Mouse (Mus musculus) megakaryocyte-erythroid progenitor cell, adult 5-6 weeks (primary cell): ENCODE data around the gene Ajm1. TPM values are rescaled to one million over a fixed set of nuclear protein-coding genes. Genes with fewer than 3 reads are reported as not detected.

Source experiments
- ATAC-seq: replicated peaks from 2 replicates; pipeline ENCODE4 v1.8.0; 2016; ENCODE audit warnings: mild to moderate bottlenecking, inconsistent platforms; ENCODE audit not compliant: severe bottlenecking, poor library complexity, low FRiP score, low TSS enrichment
- total RNA-seq, 2 experiments: library from RNA; stranded (forward) in 1 of 2; stranded (reverse) in 1 of 2; fragments of 200-1000, 215-1000 nt in 1 of 2; fragments of >200 nt in 1 of 2; fragmentation: Nextera tagmentation in 1 of 2; gene quantifications; 2 replicates each; pipeline ENCODE4 v1.2.3; 2014 to 2017

Ajm1 gene
- not detected in 2 replicates for total RNA-seq (2014; fragmentation: Nextera tagmentation)
- total RNA-seq (2017) = 0.09 TPM in 1 of 2 replicates, not detected in the other

- peak; percentile 69 for ATAC-seq
Measured at GRCm38 (mm10) chr2:25581294-25581864, at the start of gene Ajm1. Ajm1 (minus strand) TSS chr2:25581757.

GRCm38 (mm10) chr2:25628738-25629137 is 47.2 kb upstream of the Ajm1 start:
- ATAC-seq = no peak

- no peak for ATAC-seq
Measured at GRCm38 (mm10) chr2:25627811-25628210, 46.3 kb upstream of the Ajm1 start, which contains the start of gene Fcna. Fcna (minus strand) TSS chr2:25628030.

GRCm38 (mm10) chr2:25625986-25626385 is 44.4 kb upstream of the Ajm1 start:
- no peak for ATAC-seq

- ATAC-seq = peak; percentile 90
Measured at GRCm38 (mm10) chr2:25621229-25622200, 40.0 kb upstream of the Ajm1 start, which contains the start of gene Tmem141. Tmem141 (minus strand) TSS chr2:25622005.

- no peak for ATAC-seq
Measured at GRCm38 (mm10) chr2:25620852-25621228, 39.3 kb upstream of the Ajm1 start.

DNA sequence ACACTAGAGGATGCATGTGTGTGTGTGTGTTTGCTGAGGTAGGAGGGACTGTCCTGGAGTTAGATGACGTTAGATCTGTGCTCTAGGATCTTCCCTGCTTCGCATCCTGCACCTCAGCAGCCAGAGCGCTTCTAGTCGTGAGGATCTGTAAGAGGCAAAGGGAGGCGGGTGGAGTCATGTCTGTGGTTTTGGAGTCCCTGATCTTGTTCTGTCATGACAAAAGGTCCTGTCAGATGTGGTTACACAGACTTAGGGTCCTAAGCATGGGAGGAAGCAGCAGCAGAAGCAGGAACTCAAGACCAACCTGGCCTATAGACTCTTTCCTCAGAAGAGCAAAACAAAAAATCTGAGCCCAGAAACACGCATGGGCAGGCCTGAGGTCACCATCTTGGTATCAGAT is 38.8 kb upstream of the Ajm1 start:
- ATAC-seq = no peak

DNA sequence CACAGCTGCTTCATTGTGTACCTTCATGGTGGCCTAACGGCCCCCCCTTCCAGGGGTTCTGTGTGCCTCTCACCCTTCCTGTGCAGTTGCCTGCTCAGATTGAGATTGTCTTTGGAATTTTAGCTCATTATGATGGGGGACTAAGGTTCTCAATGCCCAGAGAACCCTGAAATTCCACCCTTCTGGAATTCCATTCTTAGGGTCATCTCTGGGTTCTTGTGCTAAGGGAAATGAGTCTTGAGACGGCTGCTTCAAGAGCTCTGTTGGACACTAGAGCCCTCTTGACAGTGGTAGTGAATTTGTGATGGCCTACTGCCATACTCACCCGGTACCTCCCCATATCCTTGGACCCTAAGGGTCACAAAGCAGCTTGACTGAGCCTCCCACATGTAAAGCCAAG is 36.0 kb upstream of the Ajm1 start, which contains the start of gene Ccdc183:
Gene Ccdc183 (minus strand): TSS at position 101 of the 400 bp plus-strand sequence.
- ATAC-seq = no peak

GRCm38 (mm10) chr2:25616398-25616797 is 34.8 kb upstream of the Ajm1 start:
- no peak for ATAC-seq

GRCm38 (mm10) chr2:25608671-25609070 is 27.1 kb upstream of the Ajm1 start:
- ATAC-seq = peak; percentile 9; the same call in 1 of the 2 replicates

GRCm38 (mm10) chr2:25607761-25608622 is 26.4 kb upstream of the Ajm1 start, which contains the start of gene Rabl6:
Rabl6 (minus strand) TSS chr2:25608521.
- peak; percentile 80 for ATAC-seq

GRCm38 (mm10) chr2:25602526-25602925 is 21.0 kb upstream of the Ajm1 start:
- no peak for ATAC-seq

DNA sequence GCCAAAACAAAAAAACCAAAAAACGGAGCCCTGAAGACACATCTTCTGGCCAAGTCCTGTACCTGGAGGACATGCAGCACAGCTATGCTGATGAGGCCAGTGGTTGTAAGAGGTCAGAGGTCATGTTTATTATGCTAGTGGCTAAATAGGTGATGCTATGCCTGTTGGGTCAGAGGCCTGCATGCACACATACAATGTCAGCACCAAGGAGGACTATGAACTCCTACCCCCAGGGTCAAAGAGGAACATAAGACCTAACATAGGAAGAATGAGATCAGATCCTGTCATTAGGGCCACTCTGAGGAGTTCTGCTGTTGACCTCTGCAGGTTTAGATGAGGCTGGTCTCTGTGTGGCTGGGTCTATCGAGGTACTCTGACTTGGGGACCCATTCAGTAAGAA is 18.5 kb upstream of the Ajm1 start:
- no peak for ATAC-seq

DNA sequence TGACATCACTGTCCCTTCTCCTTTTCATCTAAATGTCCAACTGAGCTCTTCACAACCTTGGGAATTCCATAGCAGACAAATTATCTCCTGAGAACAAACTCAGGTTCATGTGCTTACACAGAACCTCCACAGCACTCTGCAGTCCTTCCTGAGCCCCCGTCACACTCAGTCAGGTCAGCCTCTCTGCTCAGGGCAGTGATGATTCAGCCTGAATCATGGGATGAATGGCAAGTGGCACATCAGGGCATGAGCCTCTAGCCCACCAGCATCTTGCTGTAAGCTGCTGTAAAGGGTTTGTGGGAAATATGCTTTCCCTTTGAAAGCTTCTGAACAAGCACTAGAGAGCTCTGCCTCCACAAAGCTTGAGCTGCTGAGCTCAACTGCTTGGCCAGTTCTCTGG is 17.2 kb upstream of the Ajm1 start:
- no peak for ATAC-seq

DNA sequence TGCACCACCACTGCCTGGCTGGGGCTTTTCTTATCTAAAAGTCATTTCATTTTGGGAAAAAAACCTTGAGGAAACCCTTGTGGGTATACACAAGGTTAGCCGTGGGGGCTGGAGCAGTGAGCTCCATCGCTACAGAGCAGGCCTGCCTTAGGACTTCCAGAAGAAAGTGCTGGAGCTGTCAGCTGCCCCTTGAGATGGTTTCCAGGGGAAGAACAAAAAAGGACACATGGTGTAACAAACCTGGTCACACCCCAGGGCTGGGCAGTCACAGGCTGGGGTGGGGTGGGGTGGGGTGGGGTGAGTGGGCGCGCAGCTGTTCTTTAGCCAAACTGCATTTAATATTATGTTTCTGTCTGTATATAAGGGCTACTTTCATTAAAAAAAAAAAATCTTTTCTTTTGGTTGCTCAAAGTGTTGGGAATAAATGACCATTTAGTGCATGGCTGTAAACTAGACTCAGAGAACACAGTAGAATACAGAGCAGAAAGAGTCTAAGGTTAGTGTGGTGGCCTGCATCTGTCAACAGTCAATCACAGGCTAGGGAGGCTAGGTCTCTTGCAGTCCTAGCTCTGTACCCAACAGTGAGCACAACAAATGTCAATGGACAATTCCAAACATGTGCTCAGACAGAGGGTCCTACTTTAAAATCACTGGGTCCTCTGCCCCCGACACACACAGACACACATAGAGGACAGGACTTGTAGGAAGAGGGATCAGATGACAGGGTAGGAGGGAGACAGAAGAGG is 15.4 kb upstream of the Ajm1 start:
- ATAC-seq = no peak

GRCm38 (mm10) chr2:25591863-25592262 is 10.3 kb upstream of the Ajm1 start:
- peak; percentile 64 for ATAC-seq

DNA sequence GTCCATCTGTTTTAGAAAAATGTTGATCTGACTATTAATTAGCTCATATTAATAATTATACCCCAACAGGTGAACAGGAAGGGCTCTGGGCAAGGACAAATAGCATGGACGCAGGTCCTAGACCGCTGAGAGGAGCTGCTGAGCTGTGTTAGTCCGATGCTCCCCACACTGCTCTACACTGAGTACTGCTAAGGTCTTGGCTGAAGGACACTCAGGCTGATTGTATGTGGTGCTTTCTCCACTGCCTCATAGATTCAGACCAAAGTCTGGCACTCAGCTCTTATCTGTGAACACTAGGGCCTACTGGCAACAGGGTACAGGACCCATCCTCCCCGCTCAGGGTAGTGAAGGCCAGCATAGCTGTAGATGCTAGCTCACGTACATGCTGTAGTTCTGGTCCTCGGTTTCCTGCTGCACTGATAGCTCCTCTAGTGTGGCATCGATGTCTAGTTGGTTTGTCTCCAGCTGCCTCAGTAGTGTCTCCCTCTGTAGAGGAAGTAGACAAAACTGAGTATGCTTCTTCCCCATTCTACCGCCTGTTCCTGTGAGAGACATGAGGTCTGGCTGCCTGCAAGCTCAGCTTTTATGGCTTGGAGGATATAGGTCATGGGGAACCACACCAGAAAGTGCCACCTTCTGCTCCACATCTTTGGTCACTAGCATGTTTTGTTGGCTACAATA is 6.8 kb upstream of the Ajm1 start:
- no peak for ATAC-seq

DNA sequence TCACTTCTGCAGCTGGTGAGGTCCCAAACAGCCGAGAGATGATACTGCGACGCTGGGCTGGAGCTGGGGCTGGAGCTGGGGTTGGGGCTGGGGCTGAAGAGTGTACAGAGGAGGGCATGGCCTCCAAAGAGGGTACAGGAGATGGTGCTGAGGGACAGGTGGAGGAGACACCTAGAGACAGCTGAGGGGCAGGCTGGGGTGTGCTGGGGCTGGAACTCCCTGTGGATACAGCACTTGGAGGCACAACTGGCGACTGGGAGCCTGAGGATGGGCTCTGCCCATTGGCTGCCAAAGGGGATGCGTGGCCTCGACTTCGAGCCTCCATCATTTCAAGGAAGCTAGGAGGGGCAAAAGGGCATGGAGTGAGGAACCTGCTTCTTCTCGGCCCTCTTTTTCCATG is 5.7 kb upstream of the Ajm1 start:
- ATAC-seq = no peak
